Mouse (Mus musculus) skeletal muscle tissue, postnatal 0 days (tissue): Measurements from ENCODE around the gene Alg10b. TPM values are rescaled to one million over a fixed set of nuclear protein-coding genes. Genes with fewer than 3 reads are reported as not detected.

Experiments
- microRNA-seq, 2 experiments: library from miRNA; unstranded; fragments of <30 nt; microRNA quantifications; one replicate each; pipeline ENCODE4; 2016
- polyA plus RNA-seq: library from polyadenylated mRNA; unstranded; fragments of >200 nt; fragmentation: Nextera tagmentation; extraction: Ambion mirVana; gene quantifications from 2 replicates; pipeline ENCODE4 v1.2.1, GENCODE M21; 2015

Gene Alg10b
- 10.9 TPM in 2 replicates for polyA plus RNA-seq

GRCm38 (mm10) chr15:90223969-90224750, at the start of gene Alg10b:
Gene Alg10b, plus strand, starts transcription at chr15:90224311.

Small RNA genes lying within 50 kb of the gene (microRNA-seq; reads per million reads assigned to microRNA genes)
- 0.30 to 1.1 reads per million in 2 experiments for gene Mir7648
